In the genomic region with DNA sequence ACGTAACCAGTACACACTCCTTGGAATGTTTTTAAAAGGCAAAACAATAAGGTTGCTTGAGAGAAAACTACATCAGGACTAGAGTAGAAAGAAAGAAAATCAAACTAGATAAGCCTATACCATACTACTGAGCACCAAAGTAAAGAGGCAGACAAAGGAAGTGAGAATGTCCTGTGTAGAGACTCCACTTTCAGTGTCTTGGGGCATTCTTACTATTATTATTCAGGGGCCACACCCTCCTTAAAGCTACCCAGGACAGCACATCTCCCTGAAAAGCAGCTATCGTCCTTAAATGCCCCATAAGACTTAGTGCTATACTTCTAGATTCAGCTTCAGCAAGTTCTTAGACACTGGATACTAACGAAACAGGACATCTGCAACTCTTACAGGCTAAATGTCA, we compare ENCODE assay signal across 22 mouse cellular contexts. TPM values are rescaled to one million over a fixed set of nuclear protein-coding genes. Genes with fewer than 3 reads are reported as not detected.
A peak's percentile ranks its signal among the peaks of the same experiment; 100 is the strongest.
DNase-seq lines count a peak whose midpoint lies in the region; ATAC-seq and TF ChIP-seq lines count a peak whose summit lies in the region.
"Had no signal": no experiment of that assay in that cellular context is flagged by ENCODE, and none has a peak within 500 bp of the region (broad histone marks: within the 10 kb centered on the region; RNA-seq: fewer than 3 reads in every experiment).

No protein-coding gene starts in this region.

- H3K4me3 ChIP-seq in myocyte = no peak overlapping the region
- no peak overlapping the region for H3K4me3 ChIP-seq in forebrain, embryonic 13.5 days
- H3K4me3 ChIP-seq: embryonic facial prominence, embryonic 13.5 days; embryonic facial prominence, embryonic 15.5 days had no signal

- WGBS in forebrain, embryonic 13.5 days = 81% methylated on average over 3 of the region's 3 CpGs

- ATAC-seq in Patski = peak; percentile 62
- no peak for ATAC-seq in forebrain, embryonic 13.5 days
- ATAC-seq: forebrain, embryonic 14.5 days; forebrain, embryonic 16.5 days had no signal

- H3K4me1 ChIP-seq in forebrain, embryonic 13.5 days = peaks cover 17% of the 10 kb centered on the region

- no peak overlapping the region for H3K27ac ChIP-seq in forebrain, embryonic 13.5 days
- H3K27ac ChIP-seq: embryonic facial prominence, embryonic 13.5 days; embryonic facial prominence, embryonic 15.5 days had no signal

- H3K79me2 ChIP-seq in myocyte (ENCODE audit: control insufficient read depth, insufficient read depth) = no peaks in the 10 kb centered on the region

- TF ChIP-seq CTCF in Patski (IDR thresholded peaks at IDR 0.05) = no peak

- no peak overlapping the region for H3K9ac ChIP-seq in forebrain, embryonic 13.5 days
- H3K9ac ChIP-seq: embryonic facial prominence, embryonic 13.5 days; embryonic facial prominence, embryonic 15.5 days had no signal

- H3K27me3 ChIP-seq in Patski (no peaks in the 10 kb centered on the region), myocyte (ENCODE audit: control insufficient read depth, insufficient read depth, insufficient read length) (no peaks in the 10 kb centered on the region)
- no peaks in the 10 kb centered on the region for H3K27me3 ChIP-seq in forebrain, embryonic 13.5 days
- H3K27me3 ChIP-seq: CH12.LX; embryonic facial prominence, embryonic 15.5 days had no signal

- H3K4me2 ChIP-seq in myocyte (ENCODE audit: low read depth) = peak overlapping the region; percentile 55
- no peak overlapping the region for H3K4me2 ChIP-seq in forebrain, embryonic 13.5 days
- H3K4me2 ChIP-seq: embryonic facial prominence, embryonic 13.5 days; embryonic facial prominence, embryonic 15.5 days had no signal

- POLR2A ChIA-PET in Patski (lab: Charles Lee) = no interaction called here

- no peak for TF ChIP-seq POLR2A in myocyte (IDR thresholded peaks at IDR 0.05; ENCODE audit: insufficient read length, low read depth)

- no peak overlapping the region for H3ac ChIP-seq in myocyte (ENCODE audit: control insufficient read depth, insufficient read length)

- no peaks in the 10 kb centered on the region for H3K9me3 ChIP-seq in forebrain, embryonic 13.5 days (replicated peaks)
- H3K9me3 ChIP-seq: embryonic facial prominence, embryonic 13.5 days; embryonic facial prominence, embryonic 15.5 days had no signal

- in situ Hi-C loops in Patski (cut with MboI; ENCODE audit: low pct_unique_long_range_greater_than_20kb) = loop anchor here (5.0 kb wide), 1 partner anchor 676 kb away; no protein-coding TSS in a partner anchor

- DNase-seq in ES-CJ7 (ENCODE audit: low read depth, low spot score) (peak; percentile 13), Patski (ENCODE audit: low read depth, low spot score) (no peak), ZHBTc4 (ENCODE audit: low read depth, low spot score) (peak; percentile 57), liver (no peak)
- no peak for DNase-seq in left cerebral cortex, postnatal 36 days (ENCODE audit: low spot score in 2 of 2)
- DNase-seq: adrenal gland, adult 2 months; adrenal gland, postnatal 10 days; adrenal gland, postnatal 25 days; cerebellum, adult 11 months; cerebellum, adult 18-20 months; cerebellum, adult 8-10 months; cerebellum, adult 9-11 months; cerebellum, postnatal 14 days; cerebellum, postnatal 36 days; embryo, embryonic 11 days had no signal

- CTCF ChIA-PET in Patski (lab: Charles Lee) = interaction anchor here (1.1 to 8.9 kb wide), 4 partner anchors 12 to 706 kb away, joined by 5 to 81 read pairs (median 9); partner anchors contain the start of genes Dop1a and Ube2cbp

- H3K36me3 ChIP-seq in myocyte (ENCODE audit: control insufficient read depth, insufficient read depth) = no peaks in the 10 kb centered on the region
- no peaks in the 10 kb centered on the region for H3K36me3 ChIP-seq in forebrain, embryonic 13.5 days (ENCODE audit: poor library complexity, severe bottlenecking)
- H3K36me3 ChIP-seq: embryonic facial prominence, embryonic 13.5 days; embryonic facial prominence, embryonic 15.5 days had no signal

- intact Hi-C loops in left cerebral cortex, postnatal 36 days (cut with DNase I) = loop anchor here (5.0 kb wide), 1 partner anchor 611 kb away; the partner anchor contains the start of gene Tpbg

TF ChIP-seq in myocyte, 11 proteins besides CTCF, POLR2A, EP300 and RAD21:
- TF ChIP-seq MYOG (IDR thresholded peaks at IDR 0.05; ENCODE audit: control insufficient read depth in 1 of 3, insufficient read depth in 1 of 3, insufficient read length in 2 of 3, low read depth in 2 of 3) (no peak), MAX (IDR thresholded peaks at IDR 0.05; ENCODE audit: low read depth) (no peak), POLR2AphosphoS2 (IDR thresholded peaks at IDR 0.05; ENCODE audit: insufficient read length, low read depth) (no peak), USF1 (IDR thresholded peaks at IDR 0.05; ENCODE audit: low read depth) (no peak), TCF3 (IDR thresholded peaks at IDR 0.05; ENCODE audit: insufficient read length, low read depth) (no peak), E2F4 (IDR thresholded peaks at IDR 0.05; ENCODE audit: insufficient read depth) (no peak), SRF (IDR thresholded peaks at IDR 0.05; ENCODE audit: control insufficient read depth, insufficient read length, low read depth) (no peak), CEBPB (IDR thresholded peaks at IDR 0.05; ENCODE audit: insufficient read depth, poor library complexity, severe bottlenecking) (no peak), MYOD1 (IDR thresholded peaks at IDR 0.05; ENCODE audit: control insufficient read depth in 1 of 3, insufficient read length in 2 of 3, low read depth in 2 of 3) (no peak), TCF12 (IDR thresholded peaks at IDR 0.05; ENCODE audit: insufficient read depth, poor library complexity, severe bottlenecking) (no peak), REST (IDR thresholded peaks at IDR 0.05; ENCODE audit: insufficient read depth, insufficient read length) (no peak)

RNA-seq across cellular contexts. Expression of gene Ube2cbp, which starts 11.1 kb away (rescaled TPM):
- polyA plus RNA-seq in Patski (2021) (5.3 TPM), myocyte (2012; fragmentation: generic; extraction: Trizol) (4.4 TPM)
- polyA plus RNA-seq in forebrain, embryonic 13.5 days (2015; fragmentation: Nextera tagmentation; extraction: Ambion mirVana) = 5.2 and 6.0 TPM in 2 replicates
- total RNA-seq in left cerebral cortex, postnatal 36 days (2021) = 1 to 10 TPM; 4.1 to 4.6 TPM

RNA-seq across cellular contexts. Expression of gene Dop1a, which starts 13.3 kb away (rescaled TPM):
- polyA plus RNA-seq in Patski (2021) = 21.7 TPM
- polyA plus RNA-seq in myocyte (2012; fragmentation: generic; extraction: Trizol) = 3.1 TPM
- 24.4 and 29.4 TPM in 2 replicates for polyA plus RNA-seq in forebrain, embryonic 13.5 days (2015; fragmentation: Nextera tagmentation; extraction: Ambion mirVana)
- total RNA-seq in left cerebral cortex, postnatal 36 days (2021) = 10 to 100 TPM; 52.6 to 60.9 TPM

Comparison
In these comparisons a context has a peak if more than half of its experiments do, and no peak if none do; other contexts are left out.
1. DNase-seq: peak in ES-CJ7 (single experiment) and ZHBTc4 (single experiment); none in Patski (single experiment), liver (single experiment) and left cerebral cortex, postnatal 36 days (0 of 2).